Mouse (Mus musculus) adrenal gland, postnatal 14 days (tissue): ENCODE data around the gene Cldnd2. TPM values are rescaled to one million over a fixed set of nuclear protein-coding genes. Genes with fewer than 3 reads are reported as not detected.

ENCODE experiments used
- DNase-seq: peaks from one replicate; pipeline ENCODE4 v3.0.0; 2021; ENCODE audit warnings: mixed read lengths
- total RNA-seq: library from RNA; stranded (reverse); gene quantifications from 2 replicates; pipeline ENCODE4 v1.2.3, GENCODE M21; 2021

The Cldnd2 gene
- total RNA-seq, 1 experiment from 2014 or later = not detected

DNA sequence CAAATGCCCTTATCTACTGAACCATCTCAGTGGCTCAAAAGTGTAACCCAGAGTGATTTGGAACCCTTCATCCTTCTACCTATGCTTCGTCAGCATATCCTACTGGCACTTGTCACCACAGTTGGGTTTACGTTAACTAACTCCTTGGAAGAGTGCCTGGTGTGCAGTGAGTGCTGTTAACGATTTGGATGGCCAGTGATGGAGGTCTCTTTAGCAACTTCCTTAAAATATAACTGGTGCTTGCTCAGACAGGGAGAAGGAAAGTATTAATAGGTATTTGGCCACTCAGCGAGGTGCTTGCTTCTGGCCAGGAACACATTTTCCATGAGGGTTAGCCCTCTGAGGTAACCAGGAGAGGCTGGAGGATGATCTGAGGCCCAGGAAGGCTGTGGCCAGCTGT lies 7.2 kb downstream of the Cldnd2 start:
- no peak for DNase-seq

DNA sequence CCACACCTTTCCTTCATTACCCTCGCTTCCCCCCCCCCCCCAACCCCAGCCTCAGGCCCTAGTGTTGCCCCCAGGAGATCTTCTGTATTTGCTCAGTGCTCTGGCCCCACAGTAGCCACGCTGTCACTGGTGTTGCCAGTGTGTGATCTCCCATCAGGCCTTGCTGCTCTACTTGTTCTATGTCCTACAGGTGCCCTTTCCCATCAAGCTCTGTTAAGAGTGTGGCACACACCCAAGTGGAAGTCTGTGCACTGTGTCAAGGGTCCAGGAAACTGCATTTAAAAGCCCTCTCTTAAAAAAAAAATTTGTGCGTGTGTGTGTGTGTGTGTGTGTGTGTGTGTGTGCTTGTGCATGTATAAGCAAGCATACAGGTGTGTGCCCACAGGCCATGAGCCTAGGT lies 7.7 kb downstream of the Cldnd2 start:
- peak; percentile 48 for DNase-seq

DNA sequence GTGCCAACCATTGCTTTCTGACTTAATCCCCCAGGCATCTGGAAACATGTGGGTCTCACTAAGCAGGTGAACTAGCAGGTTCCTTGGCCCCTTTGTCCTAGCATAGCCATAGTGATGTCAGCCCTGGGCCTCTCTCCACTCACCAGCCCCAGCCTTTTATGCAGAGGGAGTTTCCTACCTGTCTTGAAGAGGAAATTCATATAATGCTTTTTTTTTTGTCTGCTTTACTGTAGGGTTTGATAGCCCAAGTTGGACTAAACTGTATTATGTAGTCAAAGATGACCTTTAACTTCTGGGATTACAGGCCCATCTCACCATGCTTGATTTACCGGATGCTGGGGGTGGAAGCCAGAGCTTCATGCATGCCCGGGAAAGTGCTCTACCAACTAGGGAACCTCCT lies 9.2 kb downstream of the Cldnd2 start:
- no peak for DNase-seq

DNA sequence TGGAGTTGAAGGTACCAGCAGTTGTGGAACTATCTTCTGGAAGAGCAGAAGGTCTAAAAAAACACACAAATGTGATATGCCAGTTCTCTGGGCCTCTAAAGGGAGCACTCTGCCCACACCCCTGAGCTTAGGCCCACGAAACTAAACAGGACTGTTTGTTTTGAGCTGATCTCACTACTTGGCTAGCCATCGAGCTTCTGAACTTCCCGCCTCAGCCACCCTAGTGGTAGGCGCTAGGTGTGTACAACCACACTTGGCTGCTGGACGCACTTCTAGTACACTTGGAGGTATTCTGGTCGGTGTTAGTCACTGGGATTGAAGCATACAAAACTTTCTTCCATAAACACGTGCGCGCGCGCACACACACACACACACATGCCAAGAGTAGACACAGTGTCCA lies 11.1 kb downstream of the Cldnd2 start:
- no peak for DNase-seq

DNA sequence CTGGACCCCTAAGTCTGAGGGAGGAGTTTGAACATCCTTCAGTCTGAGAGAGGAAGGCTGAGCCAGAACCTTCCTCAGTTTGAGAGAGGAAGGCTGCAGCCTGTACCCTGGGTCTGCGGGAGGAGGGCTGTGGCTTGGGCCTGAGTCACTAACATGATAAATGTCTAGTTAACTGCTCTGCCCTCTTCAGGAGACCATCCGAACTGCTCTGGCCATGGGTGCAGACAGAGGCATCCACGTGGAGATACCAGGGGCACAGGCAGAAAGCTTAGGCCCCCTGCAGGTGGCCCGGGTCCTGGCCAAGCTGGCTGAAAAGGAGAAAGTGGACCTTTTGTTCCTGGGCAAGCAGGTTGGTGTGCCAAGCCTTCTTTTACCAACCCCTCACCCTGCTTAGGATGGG lies 12.0 kb downstream of the Cldnd2 start:
- DNase-seq = peak; percentile 69

DNA sequence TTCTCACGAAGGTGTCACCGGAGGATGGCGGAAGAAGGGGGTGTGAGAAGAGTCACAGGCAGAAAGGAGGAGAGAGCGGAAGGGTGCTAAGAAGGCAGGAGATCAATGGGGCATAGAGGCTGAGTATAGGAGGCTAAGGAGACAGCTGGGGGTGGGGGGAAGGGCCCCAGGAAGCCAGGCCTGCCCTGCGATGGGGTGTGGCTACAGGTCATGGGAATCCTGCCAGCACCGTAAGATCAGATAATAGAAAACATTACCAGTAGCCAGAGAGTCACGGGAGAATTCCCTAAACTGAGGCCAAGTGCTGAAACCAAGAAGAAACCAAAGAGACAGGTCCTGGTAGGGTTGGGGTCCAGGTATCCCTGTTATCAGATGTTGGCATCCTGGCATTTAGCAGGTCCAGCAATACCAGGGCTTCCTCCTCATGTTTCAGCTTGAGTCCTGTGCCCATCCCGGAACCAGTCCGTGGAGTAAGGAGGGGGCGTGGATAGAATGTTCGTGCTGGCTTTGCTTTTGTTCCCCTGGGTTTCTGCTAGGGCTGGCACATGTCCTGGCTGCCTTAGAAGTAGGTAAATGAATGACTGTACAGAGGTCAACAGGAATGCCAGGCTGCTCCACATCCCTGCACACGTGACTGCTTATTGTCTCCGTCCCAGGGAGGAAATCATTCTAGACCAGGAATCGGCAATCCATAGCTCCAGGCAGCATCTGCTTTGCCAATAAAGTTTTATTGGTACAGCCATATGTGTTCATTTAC lies 13.2 kb downstream of the Cldnd2 start:
- peak; percentile 60 for DNase-seq

DNA sequence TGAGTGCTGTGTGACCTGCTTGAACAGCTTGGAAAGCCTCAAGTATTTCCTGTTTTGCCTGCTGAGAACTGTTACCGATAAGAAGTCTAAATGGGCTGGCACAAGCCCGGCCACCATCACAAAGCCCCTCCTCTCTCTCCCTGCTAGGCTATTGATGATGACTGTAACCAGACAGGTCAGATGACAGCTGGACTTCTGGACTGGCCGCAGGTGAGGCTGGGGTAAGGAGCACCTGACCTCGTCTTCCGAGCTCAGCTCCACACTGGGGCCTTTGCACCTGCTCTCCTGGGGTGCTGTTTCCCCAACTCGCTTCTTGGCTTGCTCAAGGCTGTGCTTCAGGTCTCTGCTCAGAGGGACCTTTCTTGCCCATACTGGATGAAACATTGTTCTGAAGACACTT lies 13.8 kb downstream of the Cldnd2 start:
- no peak for DNase-seq

DNA sequence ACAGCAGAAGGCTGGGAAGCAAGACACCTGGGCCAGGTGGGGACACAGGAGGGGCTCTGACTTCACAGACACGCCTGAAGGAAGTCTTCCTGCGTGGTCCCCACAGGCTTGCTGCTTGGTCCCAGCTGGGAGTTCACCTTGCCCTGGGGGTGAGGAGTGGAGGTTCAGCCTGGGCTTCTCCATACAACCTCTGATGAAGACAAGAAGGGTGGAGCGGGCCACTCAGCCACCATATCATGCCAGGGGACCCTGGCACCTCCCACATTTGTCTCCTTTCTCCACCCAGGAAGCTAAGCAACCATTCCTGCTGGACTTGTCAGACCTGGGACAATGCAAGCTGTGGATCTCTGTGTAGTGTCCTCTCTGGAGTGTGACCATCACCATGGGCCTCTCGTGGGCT lies 22.3 kb downstream of the Cldnd2 start, which contains the start of gene Vsig10l:
Vsig10l (plus strand) TSS at position 301 of the 400 bp plus-strand sequence.
- DNase-seq = no peak

DNA sequence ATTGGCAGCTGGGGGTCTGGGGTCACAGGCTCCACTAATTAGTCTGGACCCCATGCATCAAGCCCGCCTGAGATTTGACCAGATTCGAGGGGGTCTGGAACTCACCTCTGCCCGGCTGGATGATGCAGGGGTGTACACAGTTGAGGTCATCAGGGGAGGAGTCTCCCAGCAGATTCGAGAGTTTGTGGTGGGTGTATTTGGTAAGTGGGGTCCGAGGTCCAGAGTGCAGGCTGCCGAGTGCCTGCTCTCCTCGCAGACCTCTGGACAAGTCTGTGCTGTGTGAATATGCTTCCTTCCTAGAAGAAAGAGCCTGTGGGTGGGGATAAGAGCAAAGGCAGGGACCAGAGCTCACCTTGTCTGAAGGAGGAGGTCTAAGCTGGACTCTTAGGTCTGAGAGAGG lies 23.4 kb downstream of the Cldnd2 start:
- DNase-seq = no peak

DNA sequence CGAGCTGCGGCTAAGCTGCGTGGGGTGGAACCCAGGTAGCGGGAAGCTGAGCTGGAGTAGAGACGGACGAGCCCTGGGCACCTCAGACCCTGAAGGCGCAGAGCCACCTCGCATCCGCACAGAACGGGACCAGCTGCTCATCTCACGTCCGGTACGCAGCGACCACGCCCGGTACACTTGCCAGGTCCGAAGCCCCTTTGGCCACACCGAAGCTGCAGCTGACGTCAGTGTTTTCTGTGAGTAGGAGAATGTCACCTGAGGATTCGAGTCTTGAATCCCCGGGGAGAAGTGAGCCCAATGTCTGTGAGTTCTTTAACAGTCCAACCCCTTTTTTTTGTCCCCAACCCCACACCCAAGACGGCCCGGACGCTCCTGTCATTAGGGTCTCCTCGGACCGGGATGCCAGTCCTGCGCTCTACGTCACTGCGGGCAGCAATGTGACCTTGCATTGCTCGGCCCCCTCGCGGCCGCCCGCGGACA lies 24.3 kb downstream of the Cldnd2 start:
- no peak for DNase-seq

DNA sequence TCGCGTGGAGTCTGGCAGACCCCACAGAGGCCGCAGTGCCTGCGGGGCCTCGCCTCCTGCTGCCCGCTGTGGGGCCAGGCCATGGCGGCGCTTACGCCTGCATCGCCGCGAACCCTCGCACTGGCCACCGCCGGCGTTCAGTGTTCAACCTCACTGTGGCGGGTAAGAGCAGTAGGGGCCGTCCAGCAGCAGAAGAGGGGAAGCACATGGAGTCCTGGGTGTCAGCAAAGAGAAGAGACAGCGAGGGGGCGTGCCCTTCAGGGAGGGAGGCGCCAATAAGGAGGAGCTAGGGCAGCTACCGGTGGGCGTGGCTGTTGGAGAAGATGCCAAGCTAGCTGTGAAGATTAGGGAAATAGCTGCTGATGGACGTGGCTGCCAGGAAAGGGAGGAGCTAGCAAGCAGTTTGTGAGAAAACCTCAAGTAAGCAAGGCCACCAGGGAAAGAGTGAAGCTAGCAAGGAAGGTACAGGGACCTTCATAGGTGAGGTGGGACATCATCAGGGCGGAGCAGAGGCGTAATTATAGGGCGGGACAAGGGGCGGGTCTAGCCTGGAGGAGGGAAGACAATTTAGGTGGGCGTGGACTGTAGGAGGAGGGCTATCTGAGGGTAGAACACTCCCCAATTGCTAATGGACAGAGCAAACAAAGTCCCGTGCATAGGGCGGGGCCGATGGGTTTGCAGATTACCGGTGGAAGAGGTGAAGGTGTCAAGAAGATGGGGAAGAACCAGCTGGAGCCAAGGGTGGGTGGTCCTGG lies 24.9 kb downstream of the Cldnd2 start:
- DNase-seq = peak; percentile 93

DNA sequence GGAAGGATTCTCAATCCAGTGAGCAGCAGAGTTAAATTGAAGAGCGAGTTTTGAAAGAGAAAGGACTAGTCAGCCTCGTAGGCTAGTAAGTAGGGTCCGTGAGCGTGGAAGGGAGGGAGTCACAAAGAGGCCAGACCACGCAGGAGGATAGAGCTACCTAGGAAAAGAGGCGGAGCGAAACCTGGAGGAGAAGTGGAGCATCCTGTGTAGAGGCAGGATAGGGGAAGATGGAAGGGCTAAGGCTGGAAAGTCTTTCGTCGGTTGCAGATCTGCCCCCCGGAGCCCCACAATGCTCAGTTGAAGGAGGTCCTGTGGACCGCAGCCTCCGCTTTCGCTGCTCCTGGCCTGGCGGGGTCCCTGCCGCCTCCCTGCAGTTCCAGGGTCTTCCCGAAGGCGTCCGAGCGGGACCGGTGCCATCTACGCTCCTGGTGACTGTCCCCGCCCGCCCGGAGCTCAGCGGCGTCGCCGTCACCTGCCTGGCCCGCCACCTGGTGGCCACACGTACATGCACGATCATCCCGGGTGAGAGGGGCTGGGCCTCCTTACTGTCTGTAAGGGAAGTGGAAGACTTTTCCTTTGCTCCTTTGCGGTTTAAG lies 25.6 kb downstream of the Cldnd2 start:
- peak; percentile 95 for DNase-seq

DNA sequence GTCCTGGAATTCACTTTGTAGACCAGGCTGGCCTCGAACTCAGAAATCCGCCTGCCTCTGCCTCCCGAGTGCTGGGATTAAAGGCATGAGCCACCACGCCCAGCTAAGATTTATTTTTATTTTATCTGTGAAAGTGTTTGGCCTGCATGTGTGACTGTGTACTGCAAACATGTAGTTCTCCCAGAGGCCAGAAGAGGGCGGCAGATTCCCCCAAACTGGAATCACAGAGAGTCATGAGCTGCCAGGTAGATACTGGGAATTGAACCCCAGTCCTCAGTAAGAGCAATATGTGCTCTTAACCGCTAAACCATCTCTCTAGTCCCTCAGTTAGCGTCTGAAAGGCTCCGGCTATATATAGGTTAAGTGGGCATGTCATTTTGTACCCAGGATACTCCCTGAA lies 29.8 kb downstream of the Cldnd2 start:
- DNase-seq = peak; percentile 52

DNA sequence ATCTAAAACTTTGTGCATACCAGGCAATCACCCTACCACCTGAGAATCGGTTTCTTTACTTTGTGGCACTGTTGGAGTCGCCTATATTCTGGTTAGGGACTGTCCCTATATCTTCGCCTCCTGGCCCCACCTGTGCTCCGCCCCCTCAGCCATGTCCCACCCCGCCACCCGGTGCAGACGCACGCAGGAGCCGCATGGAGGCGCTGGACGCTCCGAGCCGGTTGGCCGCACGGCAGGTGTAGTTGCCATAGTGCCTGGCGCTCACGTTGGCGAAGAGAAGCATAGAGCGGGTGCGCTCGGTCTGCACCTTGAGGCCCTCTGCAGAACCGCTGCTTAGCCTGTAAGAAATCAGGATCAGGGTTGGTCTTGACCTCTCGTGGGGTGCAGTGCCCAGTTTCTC lies 35.1 kb downstream of the Cldnd2 start:
- DNase-seq = peak; percentile 56

DNA sequence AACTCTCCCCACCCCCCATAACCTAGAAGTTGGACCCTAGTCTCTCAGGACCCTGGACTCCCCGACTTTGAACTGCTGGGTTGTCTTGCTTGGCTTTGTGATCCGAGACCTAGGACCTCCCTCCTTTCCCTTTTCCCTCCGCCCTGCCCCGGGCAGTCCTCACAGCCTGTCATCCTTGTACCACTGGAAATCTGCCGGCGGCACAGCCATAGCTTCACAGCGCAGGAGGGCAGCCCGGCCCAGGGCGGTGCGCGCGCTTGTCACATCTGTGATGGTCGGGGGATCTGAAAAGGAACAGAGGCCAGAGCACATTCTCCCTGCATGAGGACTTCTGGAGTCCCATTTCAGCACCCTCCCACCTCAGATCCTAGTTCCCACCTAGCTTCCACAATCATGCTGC lies 35.8 kb downstream of the Cldnd2 start:
- DNase-seq = no peak

DNA sequence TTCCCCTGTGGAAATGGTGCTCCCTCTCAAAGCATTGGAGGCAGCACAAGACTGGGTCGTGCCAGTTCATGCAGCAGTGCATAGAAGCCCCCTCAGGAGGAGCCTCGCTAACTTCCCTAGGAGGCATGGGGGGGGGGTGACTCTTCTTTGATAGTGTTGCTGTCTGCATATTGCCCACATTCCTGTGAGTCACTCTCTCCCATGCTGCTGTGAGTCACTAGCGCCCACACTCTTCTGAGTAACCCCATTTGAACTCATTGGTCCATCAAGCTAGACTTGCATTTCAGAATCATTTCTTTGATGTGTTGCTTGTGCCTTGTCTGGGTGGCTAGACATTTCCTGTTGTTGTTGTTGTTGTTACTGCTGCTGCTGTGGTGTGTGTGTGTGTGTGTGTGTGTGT lies 40.6 kb downstream of the Cldnd2 start:
- DNase-seq = no peak

DNA sequence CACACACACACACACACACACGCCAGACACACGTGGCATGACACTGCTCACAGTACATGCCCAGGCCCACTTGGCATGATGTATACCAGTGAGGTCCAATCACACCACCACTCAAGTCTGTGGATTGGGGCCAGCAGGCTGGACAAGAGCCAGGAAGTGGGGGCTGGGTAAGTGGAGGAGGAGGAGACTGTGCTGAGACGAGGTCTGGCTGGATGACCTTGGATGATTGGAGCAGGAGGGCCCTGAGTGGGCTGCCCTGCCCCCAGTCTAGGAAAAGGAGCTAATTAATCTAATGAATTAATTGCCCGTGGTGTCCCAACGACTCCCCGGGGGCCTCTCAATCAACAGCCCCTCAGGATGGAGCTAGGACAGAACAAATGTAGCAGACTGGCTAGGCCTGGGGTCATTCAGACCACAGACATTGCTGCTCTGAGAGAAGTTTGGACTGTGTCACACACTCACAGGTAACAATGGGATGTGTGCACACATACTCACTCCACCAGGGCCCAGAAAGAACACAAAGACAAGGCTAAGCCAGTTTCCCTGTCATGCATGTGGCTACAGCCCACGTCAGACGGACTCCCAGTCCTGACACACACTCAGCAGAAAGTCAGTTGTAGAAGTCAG lies 41.6 kb downstream of the Cldnd2 start:
- DNase-seq = peak; percentile 57

DNA sequence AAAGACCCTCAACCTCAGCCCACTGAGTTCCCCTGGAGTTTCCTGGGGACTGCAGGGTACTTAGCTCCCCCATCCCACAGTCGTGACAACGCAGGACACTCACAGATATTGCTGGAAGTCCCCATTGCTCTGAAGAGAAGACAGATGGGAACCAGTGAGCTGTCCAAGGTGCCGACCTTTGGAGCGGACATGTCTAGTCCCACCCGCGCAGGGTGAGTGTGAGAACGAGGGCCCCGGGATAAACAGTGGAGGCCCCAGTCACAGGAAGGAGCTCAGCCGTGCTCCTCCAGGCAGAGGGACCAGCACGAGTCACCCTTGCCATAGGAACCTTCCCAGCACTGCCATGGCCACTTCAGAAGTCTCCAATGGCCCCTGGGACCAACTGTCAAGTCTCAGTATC lies 42.7 kb downstream of the Cldnd2 start:
- DNase-seq = peak; percentile 61

DNA sequence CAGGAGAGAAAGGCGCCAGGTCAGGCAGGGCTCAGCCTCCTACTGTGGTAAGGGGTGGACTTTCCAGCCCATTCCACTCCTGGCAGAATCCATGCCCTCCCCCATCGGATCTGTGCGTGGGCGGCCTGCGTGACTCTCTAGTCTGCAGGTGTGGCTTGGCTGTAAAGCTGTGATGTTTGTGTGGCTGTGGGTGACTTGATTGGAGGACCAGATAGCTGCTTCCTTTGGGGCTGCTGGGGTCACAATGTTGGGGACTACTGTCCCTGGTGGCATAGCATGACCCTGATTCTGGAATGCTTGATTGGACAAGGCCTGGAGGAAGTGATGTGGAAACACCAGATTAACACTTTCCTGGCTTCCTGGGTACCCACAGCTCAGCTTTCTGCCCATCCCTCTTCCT lies 48.1 kb downstream of the Cldnd2 start:
- no peak for DNase-seq

DNA sequence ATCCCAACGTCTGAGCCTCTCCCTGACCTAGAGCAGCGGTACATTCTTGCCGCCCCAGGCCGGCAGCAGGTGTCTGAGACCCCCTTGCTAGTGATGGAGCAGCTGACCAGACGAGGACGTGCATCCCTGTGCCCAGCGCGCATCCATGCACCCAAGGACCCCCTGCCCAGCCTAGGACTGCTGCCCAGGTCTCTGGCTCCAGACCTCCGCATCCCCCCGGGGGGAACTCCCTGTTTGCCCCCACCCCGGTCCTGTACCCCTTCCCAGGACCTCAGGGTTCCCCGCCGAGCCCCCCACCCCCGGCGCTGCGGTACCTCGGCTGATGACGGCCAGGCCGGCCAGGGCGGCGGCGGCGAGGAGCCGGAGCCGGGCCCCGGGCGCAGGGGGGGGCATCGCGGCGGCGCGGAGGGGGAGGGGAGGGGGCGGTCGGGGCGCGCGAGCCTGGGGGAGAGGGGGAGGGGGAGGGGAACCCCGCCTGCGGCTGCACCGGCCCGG lies 49.1 kb downstream of the Cldnd2 start, which contains the start of gene Iglon5:
Iglon5 (minus strand) TSS at position 445 of the 495 bp plus-strand sequence.
- no peak for DNase-seq

DNA sequence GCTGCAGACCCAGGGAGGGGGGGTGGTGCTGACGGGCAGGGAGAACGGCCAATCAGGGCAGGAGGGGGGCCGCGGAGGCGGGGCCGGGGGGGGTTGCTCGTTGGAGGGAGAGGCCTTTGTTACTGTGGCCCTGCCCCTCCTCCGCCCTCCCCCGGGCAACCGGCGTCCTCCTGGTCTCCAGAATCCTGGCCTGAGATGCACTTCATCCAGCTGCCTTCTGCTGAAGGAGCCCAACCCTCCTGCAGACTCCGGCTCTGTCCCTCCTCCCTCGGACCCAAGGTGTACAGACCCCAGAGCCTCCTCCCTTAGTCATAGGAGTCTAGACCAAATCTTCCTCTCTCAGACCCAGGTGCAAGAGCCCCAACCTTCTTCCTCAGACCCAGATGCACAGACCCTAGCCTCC lies 49.6 kb downstream of the Cldnd2 start:
- peak; percentile 74 for DNase-seq

DNA sequence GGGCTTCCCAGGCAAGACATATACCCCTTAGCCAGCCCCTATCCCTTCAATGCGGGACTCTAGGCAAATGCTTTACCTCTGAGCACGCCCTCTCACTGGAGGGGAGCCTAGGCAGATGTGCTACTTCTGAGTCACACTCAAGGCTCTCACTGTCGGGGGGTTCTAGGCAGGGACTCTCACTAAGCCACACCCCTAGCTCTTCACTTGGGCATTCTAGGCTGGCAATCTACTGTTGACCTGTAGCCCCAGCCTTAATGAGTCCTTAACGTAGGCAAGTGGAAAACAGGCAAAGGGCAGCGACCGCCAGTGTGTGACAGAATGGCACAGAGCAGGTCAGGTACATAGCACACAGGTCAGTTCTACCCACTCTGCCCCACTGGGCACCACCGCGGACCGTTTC lies 50.3 kb downstream of the Cldnd2 start:
- DNase-seq = no peak
